Mouse (Mus musculus) cerebellum, adult 2 months (tissue): Measurements from ENCODE around the gene Csnk2b.

Source experiments
- CTCF ChIP-seq: fragments of 200-500 bp; IDR thresholded peaks from 2 replicates; pipeline ENCODE4 v1.5.1; 2011; ENCODE audit warnings: low read depth, mild to moderate bottlenecking, control low read depth, low read length, moderate library complexity, borderline replicate concordance; ENCODE audit not compliant: insufficient read depth
- POLR2A ChIP-seq: fragments of 200-500 bp; IDR thresholded peaks from 2 replicates; pipeline ENCODE4 v1.6.1; 2011; ENCODE audit warnings: low read length, control low read depth, borderline replicate concordance; ENCODE audit not compliant: insufficient read depth

GRCm38 (mm10) chr17:35157661-35158175 is 35.9 kb upstream of the Csnk2b start:
- TF ChIP-seq CTCF = no peak
- TF ChIP-seq POLR2A = no peak
